Mouse (Mus musculus): Measurements from ENCODE around the gene Ap3b2. TPM values are rescaled to one million over a fixed set of nuclear protein-coding genes. Genes with fewer than 3 reads are reported as not detected.

Gene Ap3b2
- polyA plus RNA-seq (2015; fragmentation: Nextera tagmentation; extraction: Ambion mirVana) = 0.88 and 2.5 TPM in 2 replicates

DNA sequence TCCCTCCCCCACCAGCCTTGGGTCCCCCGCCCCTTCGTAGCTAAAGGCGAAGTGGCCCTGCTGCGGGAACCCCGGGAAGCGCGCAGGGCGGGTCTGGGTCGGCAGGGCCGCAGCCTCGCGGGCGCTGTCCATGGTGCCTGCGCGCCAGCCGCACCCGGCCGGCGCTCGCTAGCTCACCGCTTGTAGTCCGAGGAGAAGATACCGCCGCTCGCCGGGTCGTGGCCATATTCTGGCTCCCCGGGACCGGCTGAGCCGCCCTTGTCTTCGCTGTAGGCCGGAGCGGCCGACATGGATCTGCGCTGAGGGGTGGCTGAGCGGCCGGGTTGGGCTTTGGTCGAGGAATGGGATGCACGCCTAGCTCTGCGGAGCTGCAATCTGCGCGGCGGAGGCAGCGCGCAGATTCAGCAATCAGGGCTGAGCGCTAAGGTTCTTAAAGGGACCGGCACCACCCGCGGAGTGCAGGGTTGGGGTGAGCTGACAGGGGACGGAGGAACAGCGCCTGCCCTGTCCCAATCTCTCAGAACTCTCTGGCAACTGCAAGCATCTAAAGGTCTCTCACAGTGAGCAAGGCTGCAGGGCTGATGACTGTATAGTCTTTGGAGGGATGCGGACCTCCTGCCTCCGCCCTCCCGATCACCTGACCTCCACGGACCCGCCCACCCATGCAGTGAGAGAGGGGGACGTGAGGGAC is at the start of gene Ap3b2:
Gene Ap3b2 (minus strand): TSS at position 595 of the 691 bp plus-strand sequence.
- Histone ChIP-seq H3K27ac (no peak within 1 kb of the TSS), H3K4me3 (peak within 1 kb of the TSS; percentile 57), H3K4me1 (replicated peaks) (peaks cover 9% of the 10 kb centered on the region), H3K27me3 (peaks cover 54% of the 10 kb centered on the region), H3K9me3 (replicated peaks) (no peaks in the 10 kb centered on the region), H3K9ac (no peak within 1 kb of the TSS), H3K4me2 (peak within 1 kb of the TSS; percentile 91), H3K36me3 (no peaks in the 10 kb centered on the region)
- WGBS = under 1% methylated on average over 57 of the region's 57 CpGs
- ATAC-seq (replicated peaks; ENCODE audit: insufficient number of reproducible peaks, insufficient read depth, low FRiP score, low read depth) = peak; percentile 66

DNA sequence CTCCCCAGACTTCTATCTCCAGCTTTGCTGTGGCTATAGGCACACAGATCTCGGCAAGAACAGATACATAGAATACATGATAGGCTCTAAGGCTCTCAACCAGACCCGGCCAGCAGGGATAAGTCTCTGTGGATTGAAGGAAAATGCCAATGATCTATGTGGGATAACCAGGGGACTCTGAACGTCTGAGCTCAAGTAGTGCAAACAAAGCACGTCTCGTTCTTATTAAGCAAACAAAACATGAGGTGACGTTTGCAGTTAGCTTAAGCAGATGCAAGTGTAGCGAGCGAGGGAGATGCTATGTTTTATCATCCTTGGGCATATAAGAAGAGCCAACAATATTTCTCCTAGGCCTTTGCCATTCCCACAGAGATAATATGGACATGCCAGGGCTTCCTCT is 49.2 kb upstream of the Ap3b2 start:
- Histone ChIP-seq H3K4me3 (no peak overlapping the region), H3K27me3 (no peaks in the 10 kb centered on the region), H3K36me3 (peaks cover 74% of the 10 kb centered on the region), H3K9ac (no peak overlapping the region), H3K27ac (no peak overlapping the region), H3K4me2 (no peak overlapping the region), H3K9me3 (replicated peaks) (no peaks in the 10 kb centered on the region), H3K4me1 (replicated peaks) (no peaks in the 10 kb centered on the region)
- ATAC-seq (replicated peaks; ENCODE audit: insufficient number of reproducible peaks, insufficient read depth, low FRiP score, low read depth) = no peak
- 83% methylated on average over 8 of the region's 8 CpGs for WGBS

DNA sequence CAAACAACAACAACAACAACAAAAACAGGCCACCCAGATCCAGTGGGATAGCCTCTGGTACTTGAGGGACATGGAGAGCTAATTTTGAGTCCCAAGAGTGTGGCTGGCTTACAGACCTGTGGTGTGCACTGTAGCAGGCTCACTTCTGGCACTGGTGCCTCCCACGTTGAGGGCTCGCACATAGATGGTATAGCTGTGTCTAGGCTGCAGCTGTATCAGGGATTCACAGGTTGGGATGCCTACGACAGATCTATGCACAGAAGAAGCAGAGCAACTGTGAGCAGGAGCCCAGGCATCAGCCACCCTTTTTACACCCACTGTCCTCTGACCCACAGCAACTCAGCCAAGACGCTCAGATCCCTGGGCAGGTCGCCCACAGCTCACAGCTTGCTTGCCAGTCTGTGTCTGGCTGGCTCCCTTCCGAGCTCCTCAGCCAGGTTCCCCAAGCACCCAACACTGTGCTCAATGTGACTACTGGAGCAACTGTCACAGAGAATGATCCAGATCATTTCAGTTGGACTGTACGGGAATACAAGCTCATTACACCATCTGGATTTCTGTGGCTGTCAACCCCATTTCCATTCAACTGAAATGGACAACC is 48.3 kb upstream of the Ap3b2 start:
- Histone ChIP-seq H3K4me1 (replicated peaks) (no peaks in the 10 kb centered on the region), H3K9me3 (replicated peaks) (no peaks in the 10 kb centered on the region), H3K27ac (no peak overlapping the region), H3K36me3 (peaks cover 73% of the 10 kb centered on the region), H3K27me3 (no peaks in the 10 kb centered on the region), H3K4me2 (no peak overlapping the region), H3K9ac (no peak overlapping the region), H3K4me3 (no peak overlapping the region)
- 74% methylated on average over 7 of the region's 7 CpGs for WGBS
- ATAC-seq (replicated peaks; ENCODE audit: insufficient number of reproducible peaks, insufficient read depth, low FRiP score, low read depth) = no peak

DNA sequence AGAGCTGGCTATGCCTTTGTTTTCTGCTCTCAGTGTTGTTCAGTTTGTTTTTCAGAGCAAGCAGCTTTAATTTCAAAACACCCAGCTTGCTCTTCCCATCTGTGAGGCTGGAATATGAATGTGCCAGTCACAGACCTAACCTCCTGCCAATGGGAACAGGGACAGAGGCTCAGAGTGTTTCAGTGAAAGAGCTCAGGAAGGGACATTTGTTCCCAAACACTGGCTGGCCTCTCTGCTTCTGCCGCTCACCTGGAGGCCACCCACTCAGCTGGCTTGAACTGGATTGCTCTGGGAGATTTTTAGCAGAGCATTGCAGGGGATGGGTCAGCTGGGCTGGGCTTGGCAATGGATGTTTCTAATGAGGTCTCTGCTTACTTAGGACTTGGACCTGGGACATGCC is 47.3 kb upstream of the Ap3b2 start:
- Histone ChIP-seq H3K4me1 (replicated peaks) (no peaks in the 10 kb centered on the region), H3K4me3 (no peak overlapping the region), H3K27me3 (no peaks in the 10 kb centered on the region), H3K27ac (no peak overlapping the region), H3K36me3 (peaks cover 76% of the 10 kb centered on the region), H3K9ac (no peak overlapping the region), H3K9me3 (replicated peaks) (no peaks in the 10 kb centered on the region), H3K4me2 (no peak overlapping the region)
- WGBS = 59% methylated on average over 1 of the region's 1 CpGs
- ATAC-seq (replicated peaks; ENCODE audit: insufficient number of reproducible peaks, insufficient read depth, low FRiP score, low read depth) = no peak

- Histone ChIP-seq H3K4me1 (replicated peaks) (no peaks in the 10 kb centered on the region), H3K9ac (no peak overlapping the region), H3K4me2 (no peak overlapping the region), H3K36me3 (peaks cover 79% of the 10 kb centered on the region), H3K27ac (no peak overlapping the region), H3K27me3 (no peaks in the 10 kb centered on the region), H3K4me3 (no peak overlapping the region), H3K9me3 (replicated peaks) (no peaks in the 10 kb centered on the region)
- WGBS = 36% methylated on average over 2 of the region's 2 CpGs
- ATAC-seq (replicated peaks; ENCODE audit: insufficient number of reproducible peaks, insufficient read depth, low FRiP score, low read depth) = no peak
These were observed 45.8 kb upstream of the Ap3b2 start for GRCm38 (mm10) chr7:81539565-81539964.

DNA sequence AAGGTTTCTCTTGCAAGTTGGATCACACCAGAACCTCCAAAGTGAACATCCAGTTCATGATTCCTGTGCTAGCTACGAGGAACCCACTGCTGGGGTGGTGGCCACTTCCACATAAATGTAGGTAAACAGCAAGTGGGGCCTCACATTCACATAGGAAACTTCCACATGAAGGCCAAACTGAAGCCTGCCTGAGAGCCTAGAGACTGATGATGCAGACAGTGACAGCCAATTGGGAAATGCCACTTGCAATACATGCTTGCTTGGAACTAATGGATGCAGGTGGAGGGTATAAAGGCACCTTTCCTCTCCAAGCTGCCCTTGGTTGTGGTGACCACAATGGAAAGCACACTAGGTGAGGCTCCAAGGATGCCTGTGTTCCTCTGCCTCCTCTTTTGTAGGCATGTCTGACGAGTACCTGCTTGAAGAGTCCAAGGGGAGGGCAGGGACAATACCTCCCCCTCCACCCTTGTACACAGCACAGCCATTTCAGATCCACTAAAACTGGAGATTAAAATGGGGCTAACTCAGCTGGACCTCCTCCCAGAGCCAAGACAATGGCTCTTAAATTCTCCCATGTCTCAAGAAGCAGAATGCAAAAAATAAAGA is 44.4 kb upstream of the Ap3b2 start:
- no peak overlapping the region for H3K4me2 ChIP-seq

GRCm38 (mm10) chr7:81536478-81536877 is 42.8 kb upstream of the Ap3b2 start:
- H3K36me3 ChIP-seq = peaks cover 87% of the 10 kb centered on the region
- no peak overlapping the region for H3K4me3 ChIP-seq
- H3K27ac ChIP-seq = no peak overlapping the region
- no peaks in the 10 kb centered on the region for H3K4me1 ChIP-seq (replicated peaks)
- no peak overlapping the region for H3K9ac ChIP-seq
- H3K4me2 ChIP-seq = no peak overlapping the region
- no peaks in the 10 kb centered on the region for H3K9me3 ChIP-seq (replicated peaks)
- H3K27me3 ChIP-seq = no peaks in the 10 kb centered on the region
- 80% methylated on average over 4 of the region's 4 CpGs for WGBS
- ATAC-seq (replicated peaks; ENCODE audit: insufficient number of reproducible peaks, insufficient read depth, low FRiP score, low read depth) = no peak

More for the DNA sequence above, 44.4 kb upstream of the Ap3b2 start:
- no peak for ATAC-seq (replicated peaks; ENCODE audit: insufficient number of reproducible peaks, insufficient read depth, low FRiP score, low read depth)
- WGBS = 81% methylated on average over 2 of the region's 2 CpGs
- Histone ChIP-seq H3K9me3 (replicated peaks) (no peaks in the 10 kb centered on the region), H3K9ac (no peak overlapping the region), H3K27me3 (no peaks in the 10 kb centered on the region), H3K4me1 (replicated peaks) (no peaks in the 10 kb centered on the region), H3K27ac (no peak overlapping the region), H3K36me3 (peaks cover 82% of the 10 kb centered on the region), H3K4me3 (no peak overlapping the region)

DNA sequence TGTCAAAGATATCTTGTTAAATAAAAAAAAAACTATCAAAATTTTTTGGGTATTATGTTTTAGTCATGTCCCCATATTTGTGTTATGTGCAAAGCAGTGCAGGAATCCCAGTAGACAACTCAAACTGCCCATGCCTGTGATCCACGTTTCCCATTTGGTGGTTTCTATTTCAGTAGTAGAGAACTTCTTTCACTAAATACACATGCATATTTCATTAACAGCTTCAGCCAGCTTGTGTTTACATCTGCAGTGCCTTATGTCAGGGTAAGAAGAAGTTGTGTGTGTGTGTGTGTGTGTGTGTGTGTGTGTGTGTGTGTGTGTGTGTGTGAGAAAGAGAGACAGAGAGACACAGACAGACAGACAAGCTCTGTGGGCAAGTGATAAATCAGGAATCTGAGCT is 37.7 kb upstream of the Ap3b2 start:
- ATAC-seq (replicated peaks; ENCODE audit: insufficient number of reproducible peaks, insufficient read depth, low FRiP score, low read depth) = no peak
- no peak overlapping the region for H3K9ac ChIP-seq
- H3K9me3 ChIP-seq (replicated peaks) = no peaks in the 10 kb centered on the region
- H3K4me2 ChIP-seq = no peak overlapping the region
- H3K4me1 ChIP-seq (replicated peaks) = no peaks in the 10 kb centered on the region
- H3K27ac ChIP-seq = no peak overlapping the region
- 72% methylated on average over 1 of the region's 1 CpGs for WGBS
- peaks cover 82% of the 10 kb centered on the region for H3K36me3 ChIP-seq
- no peaks in the 10 kb centered on the region for H3K27me3 ChIP-seq
- H3K4me3 ChIP-seq = no peak overlapping the region

GRCm38 (mm10) chr7:81528918-81529317 is 35.2 kb upstream of the Ap3b2 start:
- Histone ChIP-seq H3K27ac (no peak overlapping the region), H3K9me3 (replicated peaks) (no peaks in the 10 kb centered on the region), H3K4me3 (no peak overlapping the region), H3K36me3 (peaks cover 56% of the 10 kb centered on the region), H3K4me1 (replicated peaks) (peaks cover 11% of the 10 kb centered on the region), H3K9ac (no peak overlapping the region), H3K27me3 (no peaks in the 10 kb centered on the region), H3K4me2 (no peak overlapping the region)
- 89% methylated on average over 8 of the region's 8 CpGs for WGBS
- ATAC-seq (replicated peaks; ENCODE audit: insufficient number of reproducible peaks, insufficient read depth, low FRiP score, low read depth) = no peak

- peak overlapping the region; percentile 63 for H3K4me2 ChIP-seq
- peaks cover 6% of the 10 kb centered on the region; the same call in 1 of the 2 replicates for H3K36me3 ChIP-seq
- WGBS = 6% methylated on average over 13 of the region's 13 CpGs
- peak overlapping the region; percentile 71 for H3K4me3 ChIP-seq
- peak overlapping the region; percentile 76 for H3K9ac ChIP-seq
- H3K27ac ChIP-seq = peak overlapping the region; percentile 97
- H3K9me3 ChIP-seq (replicated peaks) = no peaks in the 10 kb centered on the region
- no peak for ATAC-seq (replicated peaks; ENCODE audit: insufficient number of reproducible peaks, insufficient read depth, low FRiP score, low read depth)
- H3K27me3 ChIP-seq = no peaks in the 10 kb centered on the region
- peaks cover 16% of the 10 kb centered on the region for H3K4me1 ChIP-seq (replicated peaks)
These were observed 29.9 kb upstream of the Ap3b2 start for GRCm38 (mm10) chr7:81523663-81524017.

- peak; percentile 96 for ATAC-seq (replicated peaks; ENCODE audit: insufficient number of reproducible peaks, insufficient read depth, low FRiP score, low read depth)
- peak overlapping the region; percentile 71 for H3K4me3 ChIP-seq
- H3K9me3 ChIP-seq (replicated peaks) = no peaks in the 10 kb centered on the region
- H3K27me3 ChIP-seq = no peaks in the 10 kb centered on the region
- peak overlapping the region; percentile 63 for H3K4me2 ChIP-seq
- peak overlapping the region; percentile 97 for H3K27ac ChIP-seq
- under 1% methylated on average over 31 of the region's 31 CpGs for WGBS
- peak overlapping the region; percentile 76 for H3K9ac ChIP-seq
- peaks cover 3% of the 10 kb centered on the region; the same call in 1 of the 2 replicates for H3K36me3 ChIP-seq
- peaks cover 16% of the 10 kb centered on the region for H3K4me1 ChIP-seq (replicated peaks)
These were observed 29.4 kb upstream of the Ap3b2 start for GRCm38 (mm10) chr7:81523008-81523662.
